Mouse (Mus musculus) frontal cortex, postnatal 14 days (tissue): ENCODE data around the gene Cdc73.
A peak's percentile ranks its signal among the peaks of the same experiment; 100 is the strongest.
"Not testable (repeated sequence)": the region's sequence is repeated elsewhere in the genome, so short reads cannot be mapped to it uniquely, and the experiment has no call there.

ENCODE experiments used
- DNase-seq, 2 experiments: peaks; one replicate each; pipeline ENCODE4 v3.0.0; 2022; ENCODE audit warnings: low spot score in 2 of 2

Cdc73 gene

DNA sequence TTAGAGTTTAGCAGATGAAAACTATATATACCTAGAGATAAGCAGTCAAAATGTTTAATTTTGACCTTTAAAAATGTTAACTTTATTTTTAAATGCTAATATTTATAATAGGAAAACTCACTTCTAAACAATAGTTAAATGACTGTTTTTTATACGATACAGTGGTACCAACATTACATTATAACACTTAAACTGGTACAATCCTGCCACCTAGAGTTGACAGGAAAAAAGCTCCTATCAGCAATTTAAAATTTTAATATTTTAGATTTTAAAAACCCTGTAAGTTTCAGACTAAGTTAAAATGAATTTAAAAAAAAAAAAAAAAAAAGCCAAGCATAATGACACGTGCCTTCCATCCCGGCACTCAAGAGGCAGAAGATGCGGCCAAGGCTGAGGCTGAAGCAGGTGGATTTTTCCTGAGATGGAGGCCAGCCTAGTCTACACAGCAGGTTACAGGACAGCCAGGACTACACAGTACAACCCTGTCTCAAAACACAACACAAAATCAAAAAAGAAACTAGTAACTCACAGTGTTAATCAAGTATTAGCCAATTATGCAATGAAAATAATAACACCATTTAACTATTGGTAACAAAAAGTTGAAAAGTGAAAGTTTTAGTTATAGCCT is 26.8 kb downstream of the Cdc73 start:
- no peak for DNase-seq

DNA sequence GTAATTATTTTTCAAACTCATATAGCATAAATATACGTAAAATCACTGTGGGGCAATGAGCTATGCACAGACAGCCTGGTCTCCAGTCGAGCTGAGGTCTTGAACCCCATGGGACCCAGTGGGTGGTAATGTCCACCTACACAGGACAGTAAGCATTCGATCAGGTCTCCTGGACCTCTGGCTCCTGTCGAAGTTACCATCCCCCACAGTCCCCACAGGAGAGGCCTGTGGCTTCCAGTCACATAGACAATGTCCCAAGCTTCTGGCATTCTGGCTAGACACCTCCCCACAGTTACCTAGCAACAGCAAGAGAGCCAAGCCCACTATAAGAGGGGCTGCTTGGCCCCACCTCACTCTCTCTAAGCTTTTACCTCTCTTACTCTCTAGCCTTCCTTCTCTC is 37.9 kb downstream of the Cdc73 start:
- not testable (repeated sequence) for DNase-seq

DNA sequence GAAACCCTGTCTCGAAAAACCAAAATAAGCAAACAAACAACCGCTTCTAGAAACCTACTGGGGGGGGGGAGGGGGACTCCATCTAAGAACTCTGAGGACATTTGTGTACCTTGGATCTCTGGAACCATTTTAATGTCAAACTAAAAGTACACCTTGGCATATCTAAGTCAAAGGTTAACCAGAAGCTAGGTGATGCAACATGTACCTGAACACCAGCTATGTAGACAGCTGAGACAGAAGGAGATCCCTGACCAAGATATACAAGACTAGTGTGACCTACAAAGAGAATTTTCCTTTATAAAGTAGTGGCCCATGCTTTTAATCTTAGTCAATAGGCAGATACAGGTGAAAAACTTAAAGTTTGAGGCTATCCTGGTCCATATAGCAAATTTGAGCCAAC is 39.5 kb downstream of the Cdc73 start:
- DNase-seq: no peak

DNA sequence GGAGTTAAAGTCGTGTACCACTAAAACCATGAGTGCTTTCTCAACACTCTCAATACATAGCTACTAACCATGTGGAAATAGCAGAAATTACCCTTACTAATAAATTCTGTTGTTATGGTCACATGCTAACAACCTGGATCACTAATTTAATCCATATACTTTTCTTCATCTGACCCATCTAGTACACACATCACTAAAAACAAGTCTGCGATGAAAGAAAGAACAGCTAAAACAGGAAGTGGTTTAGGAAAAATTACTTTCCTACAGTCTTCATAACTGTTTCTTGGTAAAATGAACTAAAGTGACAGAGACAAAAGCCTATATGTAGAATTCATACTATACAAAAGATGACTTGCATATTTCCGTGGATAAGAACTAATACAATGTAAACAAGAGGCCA is 49.0 kb downstream of the Cdc73 start:
- no peak for DNase-seq

DNA sequence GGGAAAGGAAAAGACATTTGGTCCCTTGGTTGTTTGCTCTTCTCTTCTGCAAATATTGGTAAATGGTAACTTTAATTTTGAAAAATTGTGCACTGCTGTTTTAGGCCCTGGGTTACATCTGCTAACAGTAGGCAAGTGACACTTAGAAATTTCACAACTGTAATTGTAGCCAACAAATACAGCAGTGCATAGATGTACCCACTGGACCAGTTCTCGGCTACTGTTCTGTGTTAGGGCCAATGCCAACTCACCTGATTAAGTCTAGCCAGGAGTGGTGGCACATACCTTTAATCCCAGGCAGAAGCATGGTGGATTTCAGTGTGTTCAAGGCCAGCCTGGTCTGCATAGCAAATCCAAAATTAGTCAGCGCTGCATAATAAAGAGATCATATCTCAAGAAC is 52.4 kb downstream of the Cdc73 start:
- no peak for DNase-seq

DNA sequence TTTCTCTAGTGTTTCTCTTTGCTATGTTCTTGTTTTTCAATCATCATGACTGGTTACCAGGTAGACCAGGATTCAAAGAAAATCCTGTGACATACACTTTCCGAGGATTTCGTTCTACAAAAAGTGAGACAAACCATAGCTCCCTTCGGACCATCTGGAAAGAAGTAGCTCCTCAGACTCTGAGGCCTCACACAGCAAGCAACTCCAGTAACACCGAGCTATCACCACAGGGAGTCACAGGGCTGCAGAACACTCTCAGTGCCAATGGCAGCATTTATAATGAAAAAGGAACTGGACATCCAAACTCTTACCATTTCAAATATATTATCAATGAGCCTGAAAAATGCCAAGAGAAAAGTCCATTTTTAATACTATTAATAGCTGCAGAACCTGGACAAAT is 56.5 kb downstream of the Cdc73 start:
- DNase-seq: no peak

DNA sequence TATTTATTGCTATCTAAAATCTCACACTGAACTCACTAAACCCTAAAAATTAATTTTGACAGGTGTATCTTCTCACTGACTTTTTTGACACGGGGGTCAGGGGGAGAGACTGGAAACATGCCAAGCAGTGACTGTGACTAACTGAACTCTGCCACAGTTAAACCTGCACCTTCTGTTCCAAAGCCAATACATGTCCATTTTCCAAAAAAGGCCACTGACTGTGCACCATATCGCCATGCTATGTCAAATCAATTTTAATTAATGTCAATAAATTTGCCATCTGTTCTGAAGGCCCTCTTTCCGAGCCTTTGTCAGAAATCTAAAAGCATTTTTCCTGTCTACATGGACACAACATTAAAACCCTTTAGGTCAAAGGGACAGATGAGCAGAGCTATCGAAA is 57.3 kb downstream of the Cdc73 start:
- DNase-seq: no peak

DNA sequence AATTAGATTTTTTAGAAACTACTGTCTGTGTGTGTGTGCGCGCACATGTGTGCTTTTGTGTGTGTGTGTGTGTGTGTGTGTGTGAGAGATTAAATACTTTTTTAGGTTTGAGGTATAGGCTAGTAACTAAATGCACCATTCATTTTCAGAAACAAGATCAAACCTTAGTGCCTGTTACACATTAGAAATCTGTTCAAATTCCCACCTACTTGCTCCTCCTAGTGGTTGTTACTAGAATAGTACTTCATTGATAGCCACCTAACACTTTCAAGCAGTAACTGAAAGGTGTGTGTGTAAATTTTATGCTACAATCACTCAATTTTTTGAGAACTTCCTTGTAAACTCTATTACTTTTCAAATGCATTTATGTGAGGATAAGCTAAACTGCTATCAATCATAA is 58.5 kb downstream of the Cdc73 start:
- no peak for DNase-seq

DNA sequence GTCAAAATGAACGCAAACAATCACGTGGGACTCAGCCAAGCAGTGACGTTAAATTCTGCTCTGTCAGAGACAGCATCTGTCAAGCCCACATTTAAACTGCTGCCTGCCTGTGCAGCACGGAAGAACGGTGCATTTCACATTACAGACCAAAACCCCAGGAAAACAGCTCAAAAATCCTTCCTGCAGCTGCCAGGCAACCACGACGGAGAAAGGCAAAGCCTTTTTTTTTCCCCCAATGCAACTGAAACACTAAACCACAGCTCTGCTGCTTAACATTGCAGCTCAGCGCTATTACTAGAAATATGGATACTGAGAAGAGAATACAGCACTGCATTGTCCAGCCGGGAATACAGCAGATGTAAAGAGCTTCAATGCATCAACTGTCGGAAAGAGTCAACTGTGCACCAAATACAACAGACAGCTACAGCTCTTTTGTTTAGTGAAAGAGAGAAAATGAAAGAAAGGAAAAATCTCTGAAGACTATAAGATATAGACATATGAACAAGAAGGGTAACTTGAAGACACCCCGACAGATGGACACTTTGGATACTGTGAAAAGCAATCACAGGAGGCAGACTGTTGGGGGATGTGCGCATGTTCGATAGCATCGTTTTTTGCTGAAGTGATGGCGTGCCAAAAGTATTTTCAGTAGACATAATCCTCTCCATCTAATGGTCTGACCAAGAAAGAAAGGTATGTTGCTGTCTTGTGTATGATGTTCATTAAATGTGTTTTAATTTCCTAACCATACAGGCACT is 61.9 kb downstream of the Cdc73 start, which contains the start of gene B3galt2:
Gene B3galt2, plus strand, starts transcription at position 15 of the 758 bp plus-strand sequence.
- DNase-seq: peak; percentile 54 to 64

DNA sequence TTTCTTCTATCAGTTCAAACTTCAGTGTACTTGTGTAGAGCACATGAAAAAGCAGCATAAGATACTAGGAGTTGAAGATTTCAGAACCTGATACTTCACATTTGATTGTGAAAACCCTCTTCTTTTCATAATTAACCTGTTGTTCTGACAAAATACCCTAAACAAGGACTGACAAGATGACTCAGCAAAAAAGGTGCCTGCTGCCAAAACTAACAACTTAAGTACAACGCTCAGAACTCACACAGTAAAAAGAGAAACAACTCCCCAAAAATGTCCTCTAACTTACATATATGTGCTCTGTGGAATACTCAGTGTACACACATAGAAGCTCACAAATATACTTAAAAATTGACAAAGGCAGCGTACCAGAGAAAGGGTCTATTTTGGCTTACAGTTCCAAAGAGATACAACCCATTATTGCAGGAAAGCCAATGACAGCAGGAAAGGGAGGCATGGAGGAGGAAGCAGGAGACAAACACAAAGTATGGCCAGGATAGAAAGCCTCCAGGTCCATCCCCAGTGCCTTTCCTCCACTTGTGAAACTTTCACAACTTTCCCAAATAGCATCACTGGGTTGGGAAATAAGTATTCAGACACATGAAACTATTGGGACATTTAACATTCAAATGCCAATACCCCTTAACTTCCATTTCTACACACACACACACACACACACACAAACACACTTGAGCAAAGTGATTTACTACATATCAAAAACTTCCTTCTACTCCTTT is 69.7 kb downstream of the Cdc73 start:
- DNase-seq: no peak

DNA sequence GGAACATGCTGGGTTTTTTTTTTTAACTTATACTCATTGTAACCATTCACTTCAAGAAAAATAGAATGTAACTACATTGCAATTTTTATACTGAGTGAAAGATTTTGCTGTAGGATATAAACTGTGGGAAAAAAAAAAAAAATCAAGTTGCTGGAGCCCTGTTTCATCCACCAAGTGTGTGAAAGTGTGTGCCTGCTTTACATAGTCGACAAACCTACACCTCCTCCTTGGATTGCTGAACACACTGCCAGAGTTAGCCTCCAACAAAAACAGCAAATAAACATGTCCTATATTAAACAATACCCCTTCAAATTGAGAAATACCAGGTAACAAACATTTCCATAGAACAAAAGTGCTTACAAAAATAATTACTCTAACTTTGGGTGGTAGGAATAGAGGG is 70.3 kb downstream of the Cdc73 start:
- DNase-seq: no peak

DNA sequence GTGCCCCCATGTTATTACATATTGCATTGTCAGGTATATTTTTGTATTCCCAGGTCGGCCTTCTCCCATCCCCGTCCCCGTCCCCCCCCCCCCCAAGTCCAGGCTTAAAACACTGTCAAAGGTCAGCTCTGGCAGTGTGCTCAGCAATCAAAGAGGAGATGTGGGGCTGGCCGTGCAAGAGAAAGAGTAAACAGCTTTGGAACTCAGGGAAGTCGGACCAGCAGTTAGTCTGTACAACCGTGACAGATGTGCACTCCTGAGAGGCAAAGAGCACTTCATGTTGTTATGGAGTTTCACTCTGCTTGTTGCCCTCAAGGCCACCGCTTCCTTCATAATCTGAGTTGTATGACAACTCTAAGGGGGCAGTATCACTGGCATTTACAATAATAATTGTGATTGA is 71.4 kb downstream of the Cdc73 start:
- DNase-seq: no peak

DNA sequence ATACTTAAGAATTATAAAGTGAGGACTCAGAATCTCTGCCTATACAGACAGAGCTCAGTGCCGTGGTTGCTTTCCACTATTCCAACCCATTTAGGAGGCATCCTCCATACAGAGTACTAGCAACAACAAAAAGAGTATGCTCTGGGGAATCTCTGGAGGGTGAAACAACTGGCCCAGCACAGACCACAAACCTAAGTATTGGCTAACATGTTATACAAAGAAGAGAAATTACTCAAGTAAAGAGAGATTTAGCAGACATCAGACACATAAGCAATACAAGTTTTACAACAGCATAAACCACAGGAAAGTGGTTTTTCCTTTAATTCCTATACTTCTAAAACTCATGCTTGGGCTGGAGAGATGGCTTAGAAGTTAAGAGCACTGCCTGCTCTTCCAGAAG is 80.1 kb downstream of the Cdc73 start:
- DNase-seq: no peak

DNA sequence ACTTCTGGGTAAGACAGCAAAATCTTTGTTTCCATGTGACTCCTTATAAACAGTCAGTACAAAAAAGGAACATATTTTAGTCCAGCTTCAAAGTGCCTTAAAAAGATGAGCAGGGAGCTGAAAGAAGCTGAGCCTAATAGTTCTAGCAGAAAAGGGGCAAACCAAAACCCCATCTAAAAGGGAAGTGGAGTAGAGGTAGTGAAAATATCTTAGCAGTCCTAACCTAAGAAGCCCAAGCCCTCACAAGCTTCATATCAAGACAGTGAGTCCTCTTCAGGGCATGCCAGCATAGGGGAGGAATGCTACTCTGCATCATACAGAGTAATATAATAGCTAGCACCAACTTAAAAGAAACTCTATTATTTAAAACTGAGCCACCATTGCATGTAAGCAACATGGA is 80.8 kb downstream of the Cdc73 start:
- no peak for DNase-seq

DNA sequence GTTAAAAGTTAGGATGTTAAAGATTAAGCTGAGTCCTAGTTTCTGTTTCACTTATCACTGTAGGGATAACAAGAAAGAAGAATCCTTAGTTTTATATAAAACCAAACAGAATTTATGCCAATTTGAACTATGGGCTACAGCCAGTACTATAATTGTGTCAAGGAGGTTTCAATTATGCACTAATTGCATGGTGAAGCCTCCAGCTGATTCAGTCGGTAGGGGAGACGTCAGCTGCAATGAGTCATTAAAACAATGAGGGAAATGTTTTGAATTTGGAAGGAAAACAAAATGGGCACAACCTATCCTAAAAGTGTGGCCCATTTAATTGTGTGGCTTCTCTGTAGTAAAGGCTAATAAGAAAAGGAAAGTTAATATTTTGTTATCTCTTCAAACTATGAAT is 82.9 kb downstream of the Cdc73 start:
- no peak for DNase-seq

DNA sequence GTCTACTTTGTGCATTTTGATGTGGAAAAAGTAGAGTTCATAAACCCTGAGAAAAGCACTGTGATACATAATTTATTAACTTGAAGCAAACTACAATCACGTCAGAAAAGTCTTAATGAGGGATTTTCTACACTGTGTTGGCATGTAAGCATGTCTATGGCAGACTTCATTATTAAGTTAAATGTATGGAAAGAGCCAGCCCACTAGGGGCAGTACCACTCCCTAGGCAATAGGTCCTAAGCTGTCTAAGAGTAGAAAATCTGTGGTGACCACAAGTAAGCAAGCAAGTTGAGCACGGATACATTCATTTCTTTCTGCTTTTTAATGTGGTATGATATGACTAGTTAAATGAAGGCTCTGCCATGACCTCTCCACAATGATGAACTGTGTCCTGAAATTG is 89.8 kb downstream of the Cdc73 start:
- no peak for DNase-seq

DNA sequence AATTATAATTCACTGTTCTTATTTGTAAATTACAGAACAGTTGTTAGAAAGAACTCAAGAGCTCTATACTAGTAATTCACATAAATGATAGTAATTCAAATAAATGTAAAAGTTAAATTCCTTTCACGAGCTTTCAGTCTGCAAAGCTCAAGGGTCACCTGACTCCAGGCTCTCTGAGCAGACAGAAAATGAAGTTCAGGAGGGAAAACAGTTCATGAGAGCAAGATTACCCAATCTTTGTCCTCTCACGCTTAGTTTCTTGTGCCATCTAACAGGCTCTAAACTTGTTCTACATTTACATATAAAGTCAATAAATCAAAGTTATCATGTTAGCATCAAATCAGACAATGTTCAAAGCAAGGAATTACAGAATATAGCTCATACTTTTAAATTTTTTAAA is 93.8 kb downstream of the Cdc73 start:
- DNase-seq: no peak

DNA sequence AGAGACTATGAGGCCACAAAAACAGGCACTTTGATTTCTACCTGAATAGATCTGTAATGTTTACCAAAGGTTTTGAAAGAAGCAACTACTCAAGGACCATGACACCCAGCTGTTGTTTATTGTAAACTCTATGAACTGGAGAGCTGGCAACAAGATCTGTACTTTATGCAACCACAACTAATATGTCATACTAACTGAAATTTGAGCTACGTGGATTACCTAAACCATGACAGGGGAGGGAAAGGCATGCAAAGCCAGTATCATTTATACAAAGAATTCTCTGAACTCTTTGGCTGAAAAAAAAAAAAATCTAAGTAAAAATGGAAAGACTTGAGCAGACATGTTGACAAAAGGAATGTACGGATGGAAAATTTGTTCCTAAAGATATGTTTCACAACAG is 105.8 kb downstream of the Cdc73 start:
- no peak for DNase-seq

DNA sequence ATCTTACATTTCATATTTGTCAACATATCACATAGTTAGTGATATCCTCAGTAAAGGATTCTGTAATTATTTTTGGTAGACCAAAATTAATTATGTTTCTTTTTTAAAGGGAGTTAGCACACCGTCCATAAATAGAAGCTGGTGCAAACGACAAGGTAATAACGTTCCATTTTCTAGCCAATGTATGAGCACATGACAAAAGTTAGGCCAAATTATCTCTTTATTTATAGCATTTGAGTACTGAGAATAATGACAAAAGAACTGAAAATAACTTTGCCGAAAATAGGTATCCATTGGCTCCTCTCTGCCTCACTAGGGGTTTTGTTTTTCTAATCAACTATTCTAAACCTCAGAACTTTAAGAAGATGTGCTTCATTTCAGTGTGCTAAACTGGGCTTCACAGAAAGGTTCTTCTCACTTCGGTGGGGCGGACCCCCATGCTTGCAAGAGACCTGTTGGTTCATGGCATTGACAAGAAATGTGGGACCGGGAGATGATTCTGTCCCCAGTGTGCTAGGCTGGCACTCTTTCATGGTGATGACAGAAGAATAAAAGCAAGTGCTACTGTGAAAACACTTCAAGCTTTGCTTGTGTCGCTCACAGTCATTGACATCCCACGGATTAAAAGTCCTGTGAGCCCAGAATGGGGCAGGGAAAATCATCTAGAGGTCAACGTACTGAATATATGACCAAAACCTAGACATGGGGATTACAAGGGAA is 125.7 kb downstream of the Cdc73 start:
- DNase-seq: no peak

DNA sequence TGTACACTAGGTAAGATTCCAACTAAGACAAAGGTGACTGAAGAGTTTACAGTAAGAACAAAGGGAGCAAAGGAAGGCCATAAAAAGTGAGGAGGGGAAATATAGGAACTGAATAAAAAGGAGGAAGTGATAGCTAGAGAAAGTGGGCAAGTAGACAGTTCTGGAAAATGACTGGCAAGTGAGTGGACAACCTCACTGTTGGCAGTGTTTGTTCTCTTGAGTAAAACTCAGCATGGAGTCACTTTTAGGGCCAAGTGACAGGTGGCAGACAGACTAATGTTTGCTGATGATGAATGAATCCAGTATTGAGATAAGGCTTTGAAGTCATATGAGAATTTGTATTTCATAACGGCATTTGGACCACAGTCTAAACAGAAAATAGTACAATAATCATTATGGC is 144.5 kb downstream of the Cdc73 start:
- no peak for DNase-seq

DNA sequence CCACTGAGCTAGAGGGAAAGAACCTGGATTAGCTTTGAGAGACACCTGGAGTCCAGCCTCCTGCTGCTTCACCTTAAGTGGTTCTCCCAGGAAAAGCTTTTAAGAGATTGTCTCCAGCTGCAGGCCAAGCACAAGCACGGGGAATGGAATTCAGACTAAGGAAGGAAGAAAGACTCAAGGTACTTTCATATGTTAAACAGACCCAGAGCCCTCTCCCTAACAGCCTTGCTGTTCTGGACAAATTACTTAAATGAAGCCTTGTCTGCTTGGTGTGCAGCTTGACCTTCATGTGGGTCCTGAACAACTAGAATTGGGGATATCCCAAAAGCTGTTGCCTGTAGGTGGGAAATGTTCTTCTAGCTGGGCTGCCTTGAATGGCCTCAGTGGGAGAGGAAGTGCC is 147.2 kb downstream of the Cdc73 start:
- no peak for DNase-seq

DNA sequence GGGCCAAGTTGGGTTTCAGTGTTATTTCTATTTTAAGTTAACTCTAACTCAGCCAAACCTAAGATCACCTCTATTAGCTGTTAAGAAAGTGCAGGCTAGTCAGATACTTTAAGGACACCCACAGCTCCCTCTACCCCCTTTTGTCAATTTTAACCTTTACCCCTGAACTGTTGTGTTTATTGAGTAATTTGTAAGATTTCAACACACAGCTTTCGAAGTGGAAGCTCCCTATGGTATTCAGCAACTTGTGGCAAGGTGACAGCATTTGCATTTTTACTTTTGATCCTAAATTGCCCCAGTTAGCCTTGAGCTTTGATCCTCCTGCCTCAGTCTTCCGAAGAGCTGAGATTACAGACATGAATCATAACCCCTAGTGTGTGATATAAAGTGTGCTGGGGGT is 148.1 kb downstream of the Cdc73 start:
- no peak for DNase-seq
